Mouse (Mus musculus) monocyte, adult 5-6 weeks (primary cell): ENCODE measurements around the gene Bmpr2. TPM values are rescaled to one million over a fixed set of nuclear protein-coding genes. Genes with fewer than 3 reads are reported as not detected.

Experiments used
- ATAC-seq: fragments of 153-309, 156-312 bp; replicated peaks from 2 replicates; pipeline ENCODE4 v1.8.0; 2017; ENCODE audit warnings: mild to moderate bottlenecking; ENCODE audit not compliant: low TSS enrichment, insufficient number of reproducible peaks, severe bottlenecking, poor library complexity, low FRiP score
- total RNA-seq: library from RNA; stranded (forward); fragments of 200-1000, 200-491, 200-594 nt; gene quantifications from 3 replicates; pipeline ENCODE4 v1.2.3, GENCODE M21; 2017

Bmpr2 gene
- total RNA-seq, 1 experiment from 2014 or later, result 27.5 TPM

DNA sequence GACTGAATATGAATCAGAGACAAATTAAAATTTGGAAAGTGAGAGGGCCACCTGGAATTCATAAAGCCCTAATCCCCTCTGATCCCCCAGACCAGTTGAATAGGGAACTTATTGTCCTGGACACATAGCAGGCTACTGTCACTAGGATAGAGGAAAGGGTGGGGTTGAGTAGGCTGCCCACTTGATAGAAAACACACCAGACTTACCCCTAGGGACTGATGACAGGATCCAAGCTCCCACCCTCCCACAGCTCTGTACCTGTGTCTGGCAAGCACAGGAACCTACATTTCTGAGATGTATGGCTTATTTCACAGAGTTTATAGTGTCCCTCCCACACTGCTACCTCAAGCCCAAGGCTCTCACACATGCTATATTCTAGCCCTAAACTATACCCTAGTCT is 124.8 kb downstream of the Bmpr2 start:
- no peak for ATAC-seq

DNA sequence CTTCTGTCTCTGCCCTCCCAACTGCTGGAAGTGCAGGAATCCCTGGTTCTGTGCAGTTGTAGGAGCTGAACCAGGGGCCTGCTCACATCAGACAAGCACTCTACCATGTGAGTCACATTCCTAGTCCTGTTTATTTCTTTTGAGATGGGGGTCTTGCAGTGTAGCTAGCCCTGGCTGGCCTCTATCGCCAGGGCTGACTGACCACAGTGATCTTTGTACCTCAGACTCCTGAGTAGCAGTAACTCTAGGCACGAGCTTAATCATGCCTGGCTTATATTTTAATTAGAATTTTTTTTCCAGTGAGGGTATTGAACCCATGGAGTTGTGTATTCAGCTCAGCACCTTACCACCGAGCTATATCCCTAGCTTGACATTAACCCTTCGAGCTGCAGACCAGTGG is 128.0 kb downstream of the Bmpr2 start:
- no peak for ATAC-seq

- ATAC-seq, result no peak
Observed at GRCm38 (mm10) chr1:59892777-59893176, 129.6 kb downstream of the Bmpr2 start.

DNA sequence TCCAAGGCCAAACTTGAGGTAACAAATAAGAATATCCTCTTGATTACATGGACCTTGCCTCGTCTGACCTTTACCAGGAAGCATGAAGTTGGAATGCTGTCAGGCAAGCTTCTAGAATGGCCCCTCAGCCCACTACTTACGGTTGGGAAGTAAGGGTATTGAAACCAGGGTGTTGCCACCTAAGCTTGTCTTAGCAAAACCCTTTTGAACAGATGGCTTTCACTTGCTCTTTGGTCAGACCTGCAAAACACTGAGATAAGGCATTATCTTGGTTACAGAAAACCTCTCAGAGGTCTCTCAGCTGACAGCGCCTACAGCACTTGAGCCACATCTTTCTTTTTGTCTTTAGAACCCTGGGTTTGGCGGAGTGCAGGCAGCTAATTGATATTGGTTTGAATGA is 130.8 kb downstream of the Bmpr2 start:
- no peak for ATAC-seq

GRCm38 (mm10) chr1:59895456-59895855 is 132.3 kb downstream of the Bmpr2 start:
- ATAC-seq, result peak; percentile 87

DNA sequence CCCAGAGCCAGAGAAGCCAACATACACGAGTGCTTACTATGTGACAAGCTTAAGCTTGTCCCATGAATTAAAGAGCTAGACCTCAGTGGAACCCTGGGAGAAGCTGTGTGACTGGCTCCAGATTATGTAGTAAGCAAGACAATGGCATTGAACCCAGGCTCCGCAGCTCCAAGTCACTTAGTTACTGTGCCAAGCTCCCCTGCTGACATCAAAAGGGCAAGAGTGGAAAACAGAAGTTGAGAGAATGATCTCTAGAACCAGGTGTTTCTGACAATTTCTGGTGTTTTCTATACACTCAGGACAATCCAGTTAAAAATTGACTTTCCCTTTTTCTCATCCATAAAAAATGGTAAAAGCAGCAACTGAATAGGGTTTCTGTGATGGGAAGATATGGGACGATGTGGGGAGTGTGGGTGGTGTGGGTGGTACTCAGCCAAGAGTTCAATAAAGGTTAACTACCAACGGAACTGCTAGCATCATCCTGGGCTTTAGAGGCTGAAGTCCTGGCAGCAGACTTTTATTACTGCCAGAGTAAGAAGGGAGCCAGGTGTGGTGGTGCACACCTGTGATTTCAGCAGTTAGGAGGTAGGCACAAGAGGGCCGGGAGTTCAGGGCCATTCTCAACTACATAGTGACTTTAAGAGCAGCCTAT is 134.1 kb downstream of the Bmpr2 start:
- no peak for ATAC-seq

GRCm38 (mm10) chr1:59899679-59900078 is 136.5 kb downstream of the Bmpr2 start:
- no peak for ATAC-seq

DNA sequence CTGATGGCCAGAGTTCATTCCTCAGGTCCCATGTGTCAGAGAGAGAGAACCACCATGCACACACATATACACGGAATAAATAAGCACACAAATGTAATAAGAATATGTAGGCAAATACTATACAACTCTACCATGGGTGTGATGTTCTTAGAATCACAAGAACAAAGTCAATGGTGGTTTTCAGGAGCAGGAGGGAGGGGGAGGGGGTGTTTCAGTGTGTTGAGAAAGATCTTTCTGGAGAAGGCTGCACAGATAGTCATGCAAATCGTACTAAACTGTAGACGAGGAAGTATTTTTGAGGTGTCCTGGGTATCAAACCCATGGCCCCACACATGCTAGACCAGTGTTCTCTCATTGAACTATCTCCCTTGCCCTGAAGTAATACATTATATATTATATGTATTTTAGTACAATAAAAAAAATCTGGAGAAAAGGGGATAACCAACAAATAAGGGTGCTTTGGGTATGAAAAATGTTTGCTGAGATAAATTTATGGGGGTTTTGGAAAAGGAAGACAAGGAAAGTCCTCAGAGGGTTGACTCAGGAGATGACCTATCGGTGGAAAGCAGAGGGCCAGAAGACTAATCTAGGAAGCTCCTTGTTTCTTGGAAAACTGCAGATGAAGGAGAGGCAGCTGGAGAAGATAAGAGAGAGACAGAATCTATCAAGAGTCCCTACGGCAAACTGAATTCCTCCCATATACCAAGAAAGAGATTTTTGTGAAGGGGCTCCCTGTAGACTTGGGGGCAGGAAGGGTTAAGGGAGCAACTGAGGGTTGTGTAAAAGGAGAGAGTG is 138.1 kb downstream of the Bmpr2 start:
- no peak for ATAC-seq

DNA sequence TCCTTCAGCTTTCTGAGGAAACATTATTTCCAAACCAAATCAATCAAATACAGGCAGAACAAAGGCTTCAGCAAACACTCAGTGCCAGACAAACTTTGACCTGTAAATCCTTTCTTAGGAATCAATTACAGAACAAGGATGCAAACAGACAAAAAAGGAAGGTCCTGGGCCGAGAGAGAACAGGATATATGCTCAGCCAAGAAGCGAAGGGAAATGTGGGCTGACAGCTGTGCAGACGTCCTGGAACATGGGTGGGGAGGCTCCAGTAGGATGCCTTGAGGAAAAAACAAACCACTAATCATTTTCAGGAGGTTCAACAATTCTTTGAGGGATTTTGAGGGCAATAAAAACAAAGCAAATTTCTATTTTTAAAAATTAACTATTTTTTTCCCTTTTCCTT is 139.4 kb downstream of the Bmpr2 start:
- no peak for ATAC-seq

DNA sequence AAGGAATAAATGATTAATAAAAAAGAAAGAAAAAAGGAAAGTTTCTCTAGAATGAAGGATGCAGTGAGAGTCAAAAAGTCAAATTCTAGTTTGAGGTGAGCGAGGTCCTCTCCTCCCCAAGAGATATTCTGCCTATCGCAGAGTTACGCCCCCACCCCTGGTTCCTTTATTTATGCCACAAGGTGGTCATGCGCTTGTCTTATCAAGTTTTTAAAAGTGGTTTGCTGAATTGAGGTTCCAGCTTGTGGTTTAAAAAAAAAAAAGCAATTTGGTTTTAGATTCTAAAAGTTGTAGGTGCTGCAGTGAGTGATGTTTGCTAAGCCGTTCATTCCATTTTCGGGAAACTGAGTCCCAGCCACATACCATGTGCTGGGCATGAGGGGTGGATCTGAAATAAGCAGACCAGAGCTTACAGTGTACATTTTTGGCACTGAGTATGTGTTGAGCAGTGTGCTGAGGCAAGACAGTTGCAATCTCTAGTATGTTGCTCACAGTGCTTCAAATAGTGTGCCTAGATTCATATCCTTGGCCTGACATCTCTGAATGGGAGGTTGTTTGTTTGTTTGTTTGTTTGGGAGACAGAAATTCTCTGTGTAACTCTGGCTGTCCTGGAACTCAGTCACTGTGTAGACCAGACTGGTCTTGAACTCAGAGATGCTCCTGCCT is 141.6 kb downstream of the Bmpr2 start:
- ATAC-seq, result no peak

- ATAC-seq, result no peak
Observed at GRCm38 (mm10) chr1:59905916-59906315, 142.7 kb downstream of the Bmpr2 start.

GRCm38 (mm10) chr1:59906819-59907521 is 143.8 kb downstream of the Bmpr2 start:
- ATAC-seq, result peak; percentile 40; the same call in 1 of the 2 replicates

GRCm38 (mm10) chr1:59907700-59908099 is 144.5 kb downstream of the Bmpr2 start:
- no peak; the same call in 1 of the 2 replicates for ATAC-seq

DNA sequence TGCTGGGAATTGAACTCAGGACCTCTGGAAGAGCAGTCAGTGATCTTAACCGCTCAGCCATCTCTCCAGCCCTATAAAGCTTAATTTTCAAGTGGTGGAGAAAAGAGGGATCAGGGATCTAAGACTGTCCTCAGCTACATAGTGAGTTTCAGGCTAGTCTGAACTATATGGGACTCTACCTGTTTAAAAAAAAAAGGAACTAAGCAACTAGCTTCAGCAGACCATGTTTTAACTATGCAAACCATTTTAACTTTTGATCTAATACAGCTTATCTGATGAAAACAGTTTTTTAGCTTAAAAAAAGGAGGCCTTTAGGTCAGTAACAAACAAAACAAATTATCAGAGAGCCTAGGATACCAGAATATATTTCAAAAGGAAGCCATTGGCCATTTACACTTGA is 147.7 kb downstream of the Bmpr2 start:
- no peak for ATAC-seq

GRCm38 (mm10) chr1:59912413-59913157 is 149.4 kb downstream of the Bmpr2 start, which contains the start of gene Fam117b:
TSS of gene Fam117b (plus strand) at chr1:59913006.
- peak; percentile 93 for ATAC-seq

DNA sequence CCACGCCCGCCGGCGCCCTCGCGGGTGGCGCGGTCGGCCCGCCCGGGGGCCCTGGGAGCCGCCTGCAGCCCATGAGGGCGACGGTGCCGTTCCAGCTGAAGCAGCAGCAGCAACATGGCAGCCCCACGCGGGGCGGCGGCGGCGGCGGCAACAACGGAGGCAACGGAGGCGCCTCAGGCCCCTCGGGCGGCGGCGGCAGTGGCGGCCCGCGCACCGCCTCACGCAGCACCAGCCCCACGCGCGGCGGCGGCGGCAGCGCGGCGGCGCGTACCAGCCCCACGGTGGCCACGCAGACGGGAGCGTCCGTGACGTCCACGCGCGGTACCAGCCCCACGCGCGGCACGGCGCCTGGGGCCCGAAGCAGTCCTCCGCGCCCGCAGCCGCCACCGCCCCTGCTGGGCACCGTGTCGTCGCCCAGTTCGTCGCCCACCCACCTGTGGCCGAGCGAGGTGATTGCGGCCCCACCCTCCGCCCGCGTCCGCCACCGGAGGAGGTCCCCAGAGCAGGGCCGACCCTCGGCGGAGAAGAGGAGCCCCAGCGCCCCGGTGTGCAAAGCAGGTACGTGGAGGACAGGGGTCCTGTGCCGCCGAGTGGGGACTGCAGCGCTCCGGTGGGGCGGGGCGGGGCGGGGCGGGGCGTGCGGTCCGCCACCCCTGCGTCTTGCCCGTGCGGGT is 150.1 kb downstream of the Bmpr2 start:
- no peak for ATAC-seq

- peak; percentile 90 for ATAC-seq
Observed at GRCm38 (mm10) chr1:59913869-59914225, 150.6 kb downstream of the Bmpr2 start.

GRCm38 (mm10) chr1:59914799-59915198 is 151.6 kb downstream of the Bmpr2 start:
- no peak for ATAC-seq
